Comparison of ENCODE assay signal across 12 mouse cellular contexts in genomic region chr10:5309398-5309797, GRCm38 (mm10).
DNase-seq lines count a peak whose midpoint lies in the region; ATAC-seq and TF ChIP-seq lines count a peak whose summit lies in the region.
"Had no signal": no experiment of that assay in that cellular context is flagged by ENCODE, and none has a peak within 500 bp of the region (broad histone marks: within the 10 kb centered on the region; RNA-seq: fewer than 3 reads in every experiment).

No protein-coding gene starts in this region.

- no peak overlapping the region; the same call in 1 of the 2 replicates for H3K4me2 ChIP-seq in lung, embryonic 15.5 days
- peak overlapping the region; percentile 35 for H3K4me2 ChIP-seq in embryonic facial prominence, embryonic 15.5 days (replicated peaks)
- H3K4me2 ChIP-seq in intestine, embryonic 14.5 days (ENCODE audit: low read length), result peak overlapping the region; percentile 34; the same call in 1 of the 2 replicates
- H3K4me2 ChIP-seq: forebrain, embryonic 13.5 days; neural tube, embryonic 12.5 days had no signal

- no peaks in the 10 kb centered on the region for H3K27me3 ChIP-seq in lung, embryonic 15.5 days
- H3K27me3 ChIP-seq in embryonic facial prominence, embryonic 15.5 days, result no peaks in the 10 kb centered on the region
- H3K27me3 ChIP-seq in intestine, embryonic 14.5 days (replicated peaks; ENCODE audit: control insufficient read depth, insufficient read depth, low read length), result no peaks in the 10 kb centered on the region
- no peaks in the 10 kb centered on the region for H3K27me3 ChIP-seq in small intestine, adult 2 months (ENCODE audit: control insufficient read depth, insufficient read depth, low read length)
- H3K27me3 ChIP-seq: forebrain, embryonic 13.5 days; neural tube, embryonic 12.5 days had no signal

- no peak overlapping the region for H3K4me3 ChIP-seq in lung, embryonic 15.5 days
- H3K4me3 ChIP-seq in embryonic facial prominence, embryonic 15.5 days (replicated peaks), result peak overlapping the region; percentile 10; the same call in 1 of the 2 replicates
- 0 out of 2 replicates have a peak overlapping the region, but pooled peaks have one; percentile 6 for H3K4me3 ChIP-seq in intestine, embryonic 14.5 days (ENCODE audit: low read depth, low read length)
- H3K4me3 ChIP-seq in small intestine, adult 2 months (ENCODE audit: low read depth, low read length), result peak overlapping the region; percentile 24
- H3K4me3 ChIP-seq: forebrain, embryonic 13.5 days; neural tube, embryonic 12.5 days had no signal

- WGBS in lung, embryonic 15.5 days, result 43% methylated on average over 10 of the region's 10 CpGs
- WGBS in embryonic facial prominence, embryonic 15.5 days, result 24% methylated on average over 10 of the region's 10 CpGs
- WGBS in intestine, embryonic 14.5 days, result 39% methylated on average over 10 of the region's 10 CpGs
- 56% methylated on average over 10 of the region's 10 CpGs for WGBS in small intestine, adult 2 months

- no peak for ATAC-seq in lung, embryonic 15.5 days (ENCODE audit: borderline replicate concordance, extremely low read depth, low FRiP score, low TSS enrichment)
- no peak for ATAC-seq in embryonic facial prominence, embryonic 15.5 days (ENCODE audit: insufficient number of reproducible peaks, low FRiP score, low TSS enrichment, low read depth)
- ATAC-seq in intestine, embryonic 14.5 days (replicated peaks; ENCODE audit: low FRiP score, low TSS enrichment, low read depth), result 0 out of 2 replicates have a peak, but pooled peaks have one; percentile 24
- no peak for ATAC-seq in erythroid progenitor cell, adult 5-6 weeks (replicated peaks; ENCODE audit: low FRiP score, poor library complexity, severe bottlenecking)

- DNase-seq in lung, postnatal 25 days (ENCODE audit: low spot score), result no peak
- DNase-seq in intestine, embryonic 14.5 days (ENCODE audit: low spot score), result no peak
- DNase-seq in spleen, postnatal 10 days (ENCODE audit: low spot score in 2 of 2), result no peak
- DNase-seq: adrenal gland, postnatal 36 days; kidney, adult 2 months had no signal

- no peaks in the 10 kb centered on the region for H3K9me3 ChIP-seq in lung, embryonic 15.5 days
- H3K9me3 ChIP-seq in embryonic facial prominence, embryonic 15.5 days (replicated peaks), result no peaks in the 10 kb centered on the region
- no peaks in the 10 kb centered on the region for H3K9me3 ChIP-seq in intestine, embryonic 14.5 days (ENCODE audit: control insufficient read depth, low read length)
- H3K9me3 ChIP-seq: forebrain, embryonic 13.5 days; neural tube, embryonic 12.5 days had no signal

- TF ChIP-seq POLR2A in small intestine, adult 2 months (IDR thresholded peaks at IDR 0.05; ENCODE audit: low read depth, low read length), result no peak

- H3K36me3 ChIP-seq in lung, embryonic 15.5 days, result no peaks in the 10 kb centered on the region
- H3K36me3 ChIP-seq in embryonic facial prominence, embryonic 15.5 days, result no peaks in the 10 kb centered on the region
- no peaks in the 10 kb centered on the region for H3K36me3 ChIP-seq in intestine, embryonic 14.5 days (ENCODE audit: control insufficient read depth, insufficient read depth, low read length)
- H3K36me3 ChIP-seq in small intestine, adult 2 months (ENCODE audit: control insufficient read depth, insufficient read depth, low read length), result no peaks in the 10 kb centered on the region
- H3K36me3 ChIP-seq: neural tube, embryonic 12.5 days had no signal

- H3K27ac ChIP-seq in lung, embryonic 15.5 days, result peak overlapping the region; percentile 71
- H3K27ac ChIP-seq in embryonic facial prominence, embryonic 15.5 days (replicated peaks), result peak overlapping the region; percentile 87
- H3K27ac ChIP-seq in intestine, embryonic 14.5 days (ENCODE audit: low read depth), result peak overlapping the region; percentile 87
- peak overlapping the region; percentile 47 for H3K27ac ChIP-seq in small intestine, adult 2 months (ENCODE audit: insufficient read depth, low read depth, low read length)
- H3K27ac ChIP-seq: forebrain, embryonic 13.5 days; macrophage; neural tube, embryonic 12.5 days had no signal

- peaks cover 8% of the 10 kb centered on the region for H3K4me1 ChIP-seq in lung, embryonic 15.5 days
- peaks cover 17% of the 10 kb centered on the region for H3K4me1 ChIP-seq in embryonic facial prominence, embryonic 15.5 days
- H3K4me1 ChIP-seq in intestine, embryonic 14.5 days (replicated peaks; ENCODE audit: control insufficient read depth, insufficient read depth, low read length), result 0 out of 2 replicates have a peak, but pooled peaks cover 5% of the 10 kb centered on the region
- no peaks in the 10 kb centered on the region for H3K4me1 ChIP-seq in small intestine, adult 2 months (ENCODE audit: control insufficient read depth, insufficient read depth, insufficient read length, low read length)

- no peak overlapping the region for H3K9ac ChIP-seq in lung, embryonic 15.5 days
- H3K9ac ChIP-seq in embryonic facial prominence, embryonic 15.5 days, result no peak overlapping the region
- 0 out of 2 replicates have a peak overlapping the region, but pooled peaks have one; percentile 22 for H3K9ac ChIP-seq in intestine, embryonic 14.5 days (ENCODE audit: low read length)
- H3K9ac ChIP-seq: forebrain, embryonic 13.5 days; neural tube, embryonic 12.5 days had no signal

- TF ChIP-seq CTCF in small intestine, adult 2 months (IDR thresholded peaks at IDR 0.05; ENCODE audit: extremely low read depth, insufficient read length, insufficient replicate concordance, low read depth, low read length), result no peak
